Mouse (Mus musculus) heart, embryonic 10.5 days (tissue): ENCODE data around the gene Parp6. TPM values are rescaled to one million over a fixed set of nuclear protein-coding genes. Genes with fewer than 3 reads are reported as not detected.
A peak's percentile ranks its signal among the peaks of the same experiment; 100 is the strongest.

Experiments used
- DNase-seq: peaks from one replicate; pipeline ENCODE4 v3.0.0-alpha.2; 2017; ENCODE audit warnings: low spot score
- H3K27ac ChIP-seq: fragments of 300-500 bp; sonication (generic); 2 replicates; pipeline ENCODE4 v1.5.1; 2016; ENCODE audit warnings: mild to moderate bottlenecking
- H3K27me3 ChIP-seq: fragments of 300-500 bp; sonication (generic); 2 replicates; pipeline ENCODE4 v1.6.1; 2016; ENCODE audit warnings: mild to moderate bottlenecking; ENCODE audit not compliant: poor library complexity, insufficient read depth, severe bottlenecking
- H3K36me3 ChIP-seq: fragments of 300-500 bp; sonication (generic); 2 replicates; pipeline ENCODE4 v1.6.1; 2016; ENCODE audit warnings: mild to moderate bottlenecking, moderate library complexity
- H3K4me1 ChIP-seq: fragments of 300-500 bp; sonication (generic); 2 replicates; pipeline ENCODE4 v1.6.1; 2016; ENCODE audit warnings: mild to moderate bottlenecking
- H3K4me3 ChIP-seq: fragments of 300-500 bp; sonication (generic); 2 replicates; pipeline ENCODE4 v1.5.1; 2016; ENCODE audit warnings: mild to moderate bottlenecking, moderate library complexity
- H3K9me3 ChIP-seq: fragments of 300-500 bp; sonication (generic); 2 replicates; pipeline ENCODE4 v1.6.1; 2016; ENCODE audit warnings: mild to moderate bottlenecking, moderate library complexity
- WGBS: fragments of 180-500 bp; shearing (Covaris S2); methylation state at CpG from one replicate; pipeline ENCODE4 v1.1.7; 2016; 5-methylcytosine and 5-hydroxymethylcytosine counted together
- polyA plus RNA-seq: library from polyadenylated mRNA; unstranded; fragments of >200 nt; fragmentation: Nextera tagmentation; extraction: Ambion mirVana; gene quantifications from 2 replicates; pipeline ENCODE4 v1.2.1, GENCODE M21; 2016

The Parp6 gene
- polyA plus RNA-seq, 1 experiment from 2014 or later: 23.9 TPM

GRCm38 (mm10) chr9:59659036-59660026 lies 42.2 kb downstream of the Parp6 start:
- 30% methylated on average over 14 of the region's 14 CpGs for WGBS
- Histone ChIP-seq H3K4me1 (peaks cover 60% of the 10 kb centered on the region), H3K4me3 (peak overlapping the region; percentile 78), H3K27me3 (no peaks in the 10 kb centered on the region), H3K9me3 (no peaks in the 10 kb centered on the region), H3K36me3 (peaks cover 53% of the 10 kb centered on the region), H3K27ac (peak overlapping the region; percentile 97)
- DNase-seq: peak; percentile 95

GRCm38 (mm10) chr9:59660421-59660820 lies 43.3 kb downstream of the Parp6 start:
- Histone ChIP-seq H3K36me3 (peaks cover 63% of the 10 kb centered on the region), H3K27me3 (no peaks in the 10 kb centered on the region), H3K4me1 (peaks cover 69% of the 10 kb centered on the region), H3K9me3 (no peaks in the 10 kb centered on the region), H3K27ac (peak overlapping the region; percentile 97), H3K4me3 (peak overlapping the region; percentile 78)
- DNase-seq: no peak
- WGBS: 63% methylated on average over 10 of the region's 10 CpGs

DNA sequence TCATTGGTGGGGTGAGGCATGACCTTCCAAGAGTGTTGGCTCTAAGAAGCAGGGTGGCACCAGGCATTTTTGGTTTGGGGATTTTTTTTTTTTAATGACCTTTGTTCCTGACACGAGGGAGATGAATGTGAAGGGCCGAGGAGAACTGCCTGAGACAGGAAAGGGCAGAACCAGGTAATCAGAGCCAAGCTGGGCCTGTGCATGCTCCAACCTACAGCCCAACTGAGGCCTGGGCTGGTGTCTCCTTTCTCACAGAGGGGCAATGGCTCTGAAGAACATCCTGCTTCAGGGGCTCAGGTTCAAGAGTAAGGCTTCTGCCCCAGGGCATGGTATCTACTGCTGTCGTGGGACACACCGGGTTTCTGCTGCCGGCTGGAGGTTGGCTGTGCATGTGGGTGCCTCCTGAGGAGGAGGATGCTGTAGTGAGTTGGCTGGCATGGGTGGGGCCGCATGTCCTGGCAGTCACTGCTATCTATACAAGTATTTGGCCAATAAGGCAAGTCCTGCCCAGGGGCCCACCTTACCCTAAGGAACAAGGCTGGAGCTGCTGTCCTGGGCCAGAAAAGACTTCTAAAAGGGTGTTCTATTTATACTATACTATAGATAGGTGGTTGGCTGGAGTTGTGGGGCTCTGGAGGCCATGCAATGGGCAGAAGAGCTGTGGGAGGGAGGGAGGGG lies 44.4 kb downstream of the Parp6 start:
- WGBS: 48% methylated on average over 6 of the region's 6 CpGs
- Histone ChIP-seq H3K27me3 (no peaks in the 10 kb centered on the region), H3K9me3 (no peaks in the 10 kb centered on the region), H3K4me3 (peak overlapping the region; percentile 78), H3K36me3 (peaks cover 73% of the 10 kb centered on the region), H3K4me1 (peaks cover 77% of the 10 kb centered on the region), H3K27ac (peak overlapping the region; percentile 97)
- DNase-seq: no peak

DNA sequence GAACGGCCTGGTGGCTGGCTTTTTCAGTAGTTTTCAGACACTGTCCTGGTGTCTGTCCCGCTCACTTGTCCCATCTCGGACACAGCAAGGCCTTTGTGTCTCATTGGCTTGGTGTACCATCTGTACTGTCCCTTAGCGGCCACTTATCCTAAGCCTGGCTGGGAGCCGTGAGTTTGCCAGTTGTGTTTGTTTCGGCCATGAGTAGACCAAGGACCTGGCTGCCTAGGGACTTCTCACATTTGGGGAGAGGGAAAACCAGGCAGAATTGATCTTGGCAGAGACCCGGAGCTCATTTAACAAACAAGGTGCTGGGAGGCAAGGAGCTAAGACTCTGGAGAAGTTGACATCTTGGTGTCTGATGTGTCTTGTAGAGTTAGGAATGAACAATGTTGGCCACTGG lies 46.1 kb downstream of the Parp6 start:
- Histone ChIP-seq H3K9me3 (no peaks in the 10 kb centered on the region), H3K27me3 (no peaks in the 10 kb centered on the region), H3K36me3 (peaks cover 87% of the 10 kb centered on the region), H3K4me3 (no peak overlapping the region), H3K4me1 (peaks cover 80% of the 10 kb centered on the region), H3K27ac (peak overlapping the region; percentile 3; the same call in 1 of the 2 replicates)
- WGBS: 79% methylated on average over 7 of the region's 7 CpGs
- DNase-seq: no peak

- 55% methylated on average over 3 of the region's 3 CpGs for WGBS
- DNase-seq: no peak
- Histone ChIP-seq H3K27ac (no peak overlapping the region), H3K27me3 (no peaks in the 10 kb centered on the region), H3K4me3 (no peak overlapping the region), H3K36me3 (peaks cover 94% of the 10 kb centered on the region), H3K9me3 (no peaks in the 10 kb centered on the region), H3K4me1 (peaks cover 75% of the 10 kb centered on the region)
Observed at GRCm38 (mm10) chr9:59663957-59664356, 46.9 kb downstream of the Parp6 start.

DNA sequence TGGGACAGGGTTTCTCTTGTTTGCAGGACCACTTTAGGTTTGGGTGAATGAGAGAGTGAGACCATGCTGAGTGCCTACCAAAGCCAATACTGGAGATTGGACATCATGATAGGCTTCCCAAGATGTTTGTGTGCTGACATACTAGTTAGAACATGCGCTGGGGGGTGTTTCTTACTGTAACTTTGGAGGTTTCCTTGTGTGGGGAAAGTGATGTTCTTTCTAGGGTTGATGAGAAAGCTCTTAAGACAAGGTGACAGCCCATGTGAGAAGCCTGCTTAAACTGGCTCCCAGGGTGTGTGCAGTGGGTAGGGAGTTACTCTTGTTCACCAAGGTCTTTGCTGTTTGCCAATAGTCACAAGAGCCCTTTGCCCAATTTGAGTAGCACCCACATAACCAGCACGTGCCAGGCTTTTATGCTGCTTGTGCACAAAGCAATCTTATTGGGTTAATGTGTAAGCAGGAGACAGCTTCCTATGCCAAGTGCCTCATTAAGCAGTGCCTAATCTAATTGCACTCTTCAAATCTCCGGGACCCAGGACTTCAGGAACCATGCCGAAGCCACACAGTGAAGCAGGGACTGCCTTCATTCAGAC lies 47.7 kb downstream of the Parp6 start:
- DNase-seq: no peak
- Histone ChIP-seq H3K36me3 (peaks cover 97% of the 10 kb centered on the region), H3K4me1 (peaks cover 68% of the 10 kb centered on the region), H3K9me3 (no peaks in the 10 kb centered on the region), H3K27me3 (no peaks in the 10 kb centered on the region), H3K4me3 (no peak overlapping the region), H3K27ac (no peak overlapping the region)
- 90% methylated on average over 4 of the region's 4 CpGs for WGBS

DNA sequence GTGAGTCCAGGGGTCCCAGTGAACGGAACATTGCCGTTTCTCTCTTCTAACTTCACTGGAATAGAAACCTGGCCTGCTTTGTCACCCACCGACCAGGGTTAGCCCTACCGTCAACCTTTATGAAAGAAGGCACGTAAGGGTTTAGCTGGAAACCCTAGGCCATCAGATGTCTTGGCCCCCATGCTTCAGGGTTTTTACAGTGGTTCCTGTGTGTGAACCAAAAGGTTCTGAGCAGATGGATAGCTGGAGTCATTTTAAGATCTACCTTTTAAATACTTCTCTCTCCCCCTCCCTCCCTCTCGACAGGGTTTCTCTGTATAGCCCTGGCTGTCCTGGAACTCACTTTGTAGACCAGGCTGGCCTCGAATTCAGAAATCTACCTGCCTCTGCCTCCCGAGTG lies 48.9 kb downstream of the Parp6 start:
- 80% methylated on average over 8 of the region's 8 CpGs for WGBS
- Histone ChIP-seq H3K4me1 (peaks cover 60% of the 10 kb centered on the region), H3K4me3 (no peak overlapping the region), H3K27ac (no peak overlapping the region), H3K9me3 (no peaks in the 10 kb centered on the region), H3K27me3 (no peaks in the 10 kb centered on the region), H3K36me3 (peaks cover 97% of the 10 kb centered on the region)
- DNase-seq: no peak

DNA sequence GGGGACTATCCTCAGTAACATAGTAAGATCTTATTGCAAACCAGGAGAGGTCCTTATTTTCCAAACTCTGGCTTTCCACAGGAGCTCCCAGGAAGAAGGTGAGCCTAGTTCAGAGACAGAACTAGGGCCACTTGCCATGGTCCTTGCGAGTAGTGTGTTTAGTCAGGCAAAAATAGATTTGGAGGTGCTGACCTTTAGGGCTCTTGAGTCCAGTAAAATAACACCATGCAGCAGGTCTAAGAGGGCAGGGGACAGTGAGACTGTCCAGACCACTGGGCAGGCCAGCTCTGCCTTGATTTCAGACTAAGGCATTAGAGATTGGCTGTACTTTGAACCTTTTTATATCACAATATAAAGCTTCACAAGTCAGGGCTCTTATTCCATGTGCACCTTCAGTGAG lies 49.7 kb downstream of the Parp6 start:
- no peaks in the 10 kb centered on the region for H3K27me3 ChIP-seq
- peaks cover 97% of the 10 kb centered on the region for H3K36me3 ChIP-seq
- no peak for DNase-seq
- H3K9me3 ChIP-seq: no peaks in the 10 kb centered on the region
- H3K4me3 ChIP-seq: no peak overlapping the region
- H3K27ac ChIP-seq: no peak overlapping the region
- peaks cover 54% of the 10 kb centered on the region for H3K4me1 ChIP-seq
- WGBS: 47% methylated on average over 1 of the region's 1 CpGs

DNA sequence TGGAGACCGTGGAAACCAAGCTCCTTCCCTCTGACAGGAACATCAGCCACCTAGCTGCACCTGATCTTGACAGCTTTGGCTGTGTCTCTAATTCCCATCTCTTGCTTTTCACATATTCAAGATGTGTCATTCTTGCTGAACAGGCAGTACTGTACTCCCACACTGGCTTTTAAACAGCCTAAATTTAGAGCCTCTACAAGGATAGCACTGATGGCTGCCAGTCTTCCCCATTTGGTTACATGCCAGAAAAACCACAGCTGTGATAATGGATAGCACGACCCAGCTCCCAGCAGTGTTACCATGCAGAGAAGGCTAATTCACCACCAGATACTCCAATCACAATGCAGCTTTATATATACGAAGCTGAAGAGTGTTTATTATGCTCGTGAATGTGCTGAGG lies 50.2 kb downstream of the Parp6 start:
- WGBS: 72% methylated on average over 4 of the region's 4 CpGs
- H3K27me3 ChIP-seq: no peaks in the 10 kb centered on the region
- no peak overlapping the region for H3K27ac ChIP-seq

DNA sequence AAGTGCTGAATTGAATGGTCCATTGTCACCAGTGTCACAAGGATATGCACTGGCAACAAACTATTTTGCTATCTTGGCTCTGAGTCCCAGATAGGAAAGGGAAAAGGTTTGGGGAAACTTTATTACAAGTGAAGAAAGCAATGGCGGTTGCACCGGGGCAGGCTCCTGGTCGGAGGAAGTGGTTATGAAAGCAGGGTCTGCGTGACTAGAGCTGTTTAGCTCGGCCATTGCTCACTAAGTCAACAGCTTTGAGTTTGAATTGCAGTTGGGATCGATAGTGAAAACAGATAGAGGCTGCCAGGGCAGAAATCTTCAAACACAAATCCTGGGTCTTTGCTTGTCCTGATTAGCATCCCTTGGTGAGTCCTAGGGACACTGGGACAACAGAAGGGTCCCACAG lies 50.8 kb downstream of the Parp6 start:
- H3K4me1 ChIP-seq: peaks cover 53% of the 10 kb centered on the region
- WGBS: 87% methylated on average over 6 of the region's 6 CpGs
- H3K9me3 ChIP-seq: no peaks in the 10 kb centered on the region
- H3K27me3 ChIP-seq: no peaks in the 10 kb centered on the region
- no peak overlapping the region for H3K27ac ChIP-seq
- H3K36me3 ChIP-seq: peaks cover 97% of the 10 kb centered on the region
- H3K4me3 ChIP-seq: no peak overlapping the region
- no peak for DNase-seq

More for the DNA sequence above, 50.2 kb downstream of the Parp6 start:
- DNase-seq: no peak
- H3K4me3 ChIP-seq: no peak overlapping the region
- H3K36me3 ChIP-seq: peaks cover 97% of the 10 kb centered on the region
- H3K9me3 ChIP-seq: no peaks in the 10 kb centered on the region
- H3K4me1 ChIP-seq: peaks cover 54% of the 10 kb centered on the region

- Histone ChIP-seq H3K9me3 (no peaks in the 10 kb centered on the region), H3K27ac (no peak overlapping the region), H3K36me3 (peaks cover 97% of the 10 kb centered on the region), H3K27me3 (no peaks in the 10 kb centered on the region), H3K4me1 (peaks cover 47% of the 10 kb centered on the region), H3K4me3 (no peak overlapping the region)
- WGBS: 87% methylated on average over 7 of the region's 7 CpGs
- DNase-seq: no peak
Observed at GRCm38 (mm10) chr9:59668473-59668872, 51.4 kb downstream of the Parp6 start.

DNA sequence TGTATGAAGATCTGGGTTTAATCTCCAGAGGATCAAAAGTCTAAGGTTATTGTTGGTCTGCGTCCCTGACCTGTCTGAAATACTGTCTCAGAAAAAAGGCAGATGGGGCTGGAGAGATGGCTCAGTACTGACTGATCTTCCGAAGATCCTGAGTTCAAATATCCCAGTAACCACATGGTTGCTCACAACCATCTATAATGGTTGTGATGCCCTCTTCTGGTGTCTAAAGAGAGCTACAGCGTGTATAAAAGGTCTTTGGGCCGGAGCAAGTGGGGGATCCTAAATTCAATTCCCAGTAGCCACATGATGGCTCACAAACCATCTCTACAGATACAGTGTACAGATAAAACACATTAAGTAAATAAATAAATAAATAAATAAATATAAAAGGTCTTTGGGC lies 52.1 kb downstream of the Parp6 start:
- H3K4me3 ChIP-seq: no peak overlapping the region
- WGBS: 83% methylated on average over 4 of the region's 4 CpGs
- no peaks in the 10 kb centered on the region for H3K27me3 ChIP-seq
- H3K27ac ChIP-seq: no peak overlapping the region
- DNase-seq: no peak
- H3K9me3 ChIP-seq: no peaks in the 10 kb centered on the region
- peaks cover 40% of the 10 kb centered on the region for H3K4me1 ChIP-seq
- peaks cover 97% of the 10 kb centered on the region for H3K36me3 ChIP-seq
